Comparison of ENCODE assay signal across 21 mouse cellular contexts in genomic region chr9:4658951-4659350, GRCm38 (mm10).
DNase-seq lines count a peak whose midpoint lies in the region; ATAC-seq lines count a peak whose summit lies in the region.
"Had no signal": no experiment of that assay in that cellular context is flagged by ENCODE, and none has a peak within 500 bp of the region (broad histone marks: within the 10 kb centered on the region; RNA-seq: fewer than 3 reads in every experiment).

No protein-coding gene starts in this region.

- H3K27me3 ChIP-seq in midbrain, embryonic 15.5 days (replicated peaks): no peaks in the 10 kb centered on the region
- H3K27me3 ChIP-seq in midbrain, embryonic 13.5 days: no peaks in the 10 kb centered on the region
- H3K27me3 ChIP-seq: embryonic facial prominence, embryonic 13.5 days; forebrain, embryonic 12.5 days; heart, embryonic 15.5 days; hindbrain, embryonic 13.5 days; intestine, embryonic 15.5 days had no signal

- no peaks in the 10 kb centered on the region for H3K9me3 ChIP-seq in midbrain, embryonic 15.5 days
- no peaks in the 10 kb centered on the region for H3K9me3 ChIP-seq in midbrain, embryonic 13.5 days
- H3K9me3 ChIP-seq: embryonic facial prominence, embryonic 13.5 days; forebrain, embryonic 12.5 days; heart, embryonic 15.5 days; hindbrain, embryonic 13.5 days; intestine, embryonic 15.5 days had no signal

- no peak overlapping the region for H3K9ac ChIP-seq in midbrain, embryonic 15.5 days
- no peak overlapping the region for H3K9ac ChIP-seq in midbrain, embryonic 13.5 days (replicated peaks)
- H3K9ac ChIP-seq: embryonic facial prominence, embryonic 13.5 days; forebrain, embryonic 12.5 days; heart, embryonic 15.5 days; hindbrain, embryonic 13.5 days; intestine, embryonic 15.5 days had no signal

- peak; percentile 40 for DNase-seq in cerebellum, adult 8-10 months
- DNase-seq in cerebellum, postnatal 14 days: peak; percentile 51 to 73
- no peak for DNase-seq in retina, embryonic 14.5 days (ENCODE audit: low spot score)
- DNase-seq in adrenal gland, adult 18-20 months (ENCODE audit: low spot score in 2 of 2): no peak
- no peak for DNase-seq in kidney, postnatal 10 days
- DNase-seq: adrenal gland, adult 8-10 months; adrenal gland, postnatal 36 days; gastrocnemius, postnatal 14 days; heart, adult 2 months; heart, postnatal 14 days; kidney, adult 18-20 months had no signal

- H3K4me3 ChIP-seq in midbrain, embryonic 15.5 days: no peak overlapping the region
- no peak overlapping the region for H3K4me3 ChIP-seq in midbrain, embryonic 13.5 days (replicated peaks)
- H3K4me3 ChIP-seq: embryonic facial prominence, embryonic 13.5 days; forebrain, embryonic 12.5 days; heart, adult 2 months; heart, embryonic 15.5 days; hindbrain, embryonic 13.5 days; intestine, embryonic 15.5 days had no signal

- H3K4me1 ChIP-seq in midbrain, embryonic 15.5 days: no peaks in the 10 kb centered on the region
- H3K4me1 ChIP-seq in midbrain, embryonic 13.5 days (replicated peaks): no peaks in the 10 kb centered on the region
- H3K4me1 ChIP-seq: embryonic facial prominence, embryonic 13.5 days; forebrain, embryonic 12.5 days; heart, embryonic 15.5 days; hindbrain, embryonic 13.5 days; intestine, embryonic 15.5 days had no signal

- no peak overlapping the region for H3K4me2 ChIP-seq in midbrain, embryonic 15.5 days
- no peak overlapping the region for H3K4me2 ChIP-seq in midbrain, embryonic 13.5 days (replicated peaks)
- H3K4me2 ChIP-seq: embryonic facial prominence, embryonic 13.5 days; forebrain, embryonic 12.5 days; heart, embryonic 11.5 days; heart, embryonic 15.5 days; hindbrain, embryonic 13.5 days; intestine, embryonic 15.5 days had no signal

- 0 out of 2 replicates have a peak, but pooled peaks have one; percentile 37 for ATAC-seq in midbrain, embryonic 15.5 days (replicated peaks)
- no peak for ATAC-seq in midbrain, embryonic 13.5 days
- ATAC-seq: forebrain, embryonic 16.5 days; hindbrain, postnatal 0 days; intestine, embryonic 15.5 days had no signal

- no peak overlapping the region for H3K27ac ChIP-seq in midbrain, embryonic 15.5 days
- H3K27ac ChIP-seq in midbrain, embryonic 13.5 days: no peak overlapping the region
- H3K27ac ChIP-seq: embryonic facial prominence, embryonic 13.5 days; forebrain, embryonic 12.5 days; heart, adult 2 months; heart, embryonic 15.5 days; hindbrain, embryonic 13.5 days; hindbrain, postnatal 0 days; intestine, embryonic 15.5 days had no signal

- H3K36me3 ChIP-seq in midbrain, embryonic 15.5 days (replicated peaks): no peaks in the 10 kb centered on the region
- H3K36me3 ChIP-seq in midbrain, embryonic 13.5 days: no peaks in the 10 kb centered on the region
- H3K36me3 ChIP-seq: embryonic facial prominence, embryonic 13.5 days; forebrain, embryonic 12.5 days; heart, embryonic 15.5 days; hindbrain, embryonic 13.5 days; intestine, embryonic 15.5 days had no signal

Comparison
In these comparisons a context has a peak if more than half of its experiments do, and no peak if none do; other contexts are left out.
1. DNase-seq: peak in cerebellum, adult 8-10 months (single experiment) and cerebellum, postnatal 14 days (2 of 2); none in retina, embryonic 14.5 days (single experiment), adrenal gland, adult 18-20 months (0 of 2) and kidney, postnatal 10 days (single experiment).